Mouse (Mus musculus) midbrain, embryonic 16.5 days (tissue): Measurements from ENCODE around the gene Ephb2. TPM values are rescaled to one million over a fixed set of nuclear protein-coding genes. Genes with fewer than 3 reads are reported as not detected.

Experiments used
- ATAC-seq: fragments of 200-750 bp; cut with Nextera tagmentation; 2 replicates; pipeline ENCODE4 v1.8.0; 2017; ENCODE audit warnings: moderate TSS enrichment
- H3K27ac ChIP-seq: fragments of 300-500 bp; sonication (generic); 2 replicates; pipeline ENCODE4 v1.5.1; 2014; ENCODE audit warnings: mild to moderate bottlenecking, low read length, mixed read lengths
- H3K27me3 ChIP-seq: fragments of 300-500 bp; sonication (generic); 2 replicates; pipeline ENCODE4 v1.6.1; 2014; ENCODE audit warnings: low read depth, low read length, mixed read lengths; ENCODE audit not compliant: control insufficient read depth, insufficient read depth
- H3K36me3 ChIP-seq: fragments of 300-500 bp; sonication (generic); 2 replicates; pipeline ENCODE4 v1.6.1; 2014; ENCODE audit warnings: mild to moderate bottlenecking, low read length, moderate library complexity, mixed read lengths; ENCODE audit not compliant: control insufficient read depth, insufficient read depth
- H3K4me1 ChIP-seq: fragments of 300-500 bp; sonication (generic); 2 replicates; pipeline ENCODE4 v1.6.1; 2014; ENCODE audit warnings: mild to moderate bottlenecking, low read length, mixed read lengths; ENCODE audit not compliant: control insufficient read depth, insufficient read depth
- H3K4me2 ChIP-seq: fragments of 300-500 bp; sonication (generic); 2 replicates; pipeline ENCODE4 v1.6.1; 2014; ENCODE audit warnings: mild to moderate bottlenecking, low read length, mixed read lengths
- H3K4me3 ChIP-seq: fragments of 300-500 bp; sonication (generic); 2 replicates; pipeline ENCODE4 v1.5.1; 2014; ENCODE audit warnings: low read depth, mild to moderate bottlenecking, low read length, moderate library complexity, mixed read lengths
- H3K9ac ChIP-seq: fragments of 300-500 bp; sonication (generic); 2 replicates; pipeline ENCODE4 v1.6.1; 2014; ENCODE audit warnings: low read depth, low read length, mixed read lengths
- H3K9me3 ChIP-seq: fragments of 300-500 bp; sonication (generic); replicated peaks from 2 replicates; pipeline ENCODE4 v1.6.1; 2014; ENCODE audit warnings: mild to moderate bottlenecking, low read length, mixed read lengths; ENCODE audit not compliant: control insufficient read depth, poor library complexity, severe bottlenecking
- WGBS: fragments of 180-500 bp; shearing (Covaris S2); extraction: QIAGEN DNeasy Blood & Tissue Kit; methylation state at CpG from one replicate; pipeline ENCODE4 v1.1.7; 2014; 5-methylcytosine and 5-hydroxymethylcytosine counted together
- polyA plus RNA-seq: library from polyadenylated mRNA; unstranded; fragments of >200 nt; fragmentation: Nextera tagmentation; extraction: Ambion mirVana; gene quantifications from 2 replicates; pipeline ENCODE4 v1.2.1, GENCODE M21; 2015

Ephb2 gene
- polyA plus RNA-seq, 1 experiment from 2014 or later: 13.1 TPM

- Histone ChIP-seq H3K4me2 (peak overlapping the region; percentile 97), H3K9ac (peak overlapping the region; percentile 95), H3K27me3 (no peaks in the 10 kb centered on the region), H3K9me3 (no peaks in the 10 kb centered on the region), H3K4me1 (peaks cover 66% of the 10 kb centered on the region), H3K4me3 (peak overlapping the region; percentile 86), H3K36me3 (no peaks in the 10 kb centered on the region), H3K27ac (no peak overlapping the region)
- ATAC-seq: no peak
- 32% methylated on average over 21 of the region's 21 CpGs for WGBS
Measured at GRCm38 (mm10) chr4:136833619-136834351, 2.0 kb downstream of the Ephb2 start.

- H3K4me3 ChIP-seq: no peak overlapping the region
- peak overlapping the region; percentile 97 for H3K4me2 ChIP-seq
- H3K9me3 ChIP-seq: no peaks in the 10 kb centered on the region
- no peaks in the 10 kb centered on the region for H3K27me3 ChIP-seq
- ATAC-seq: no peak
- H3K4me1 ChIP-seq: peaks cover 62% of the 10 kb centered on the region
- no peaks in the 10 kb centered on the region for H3K36me3 ChIP-seq
- 70% methylated on average over 16 of the region's 16 CpGs for WGBS
- no peak overlapping the region for H3K27ac ChIP-seq
- H3K9ac ChIP-seq: peak overlapping the region; percentile 95; the same call in 1 of the 2 replicates
Measured at GRCm38 (mm10) chr4:136832559-136833232, 3.1 kb downstream of the Ephb2 start.

- H3K4me3 ChIP-seq: no peak overlapping the region
- no peak overlapping the region; the same call in 1 of the 2 replicates for H3K9ac ChIP-seq
- H3K27me3 ChIP-seq: no peaks in the 10 kb centered on the region
- no peaks in the 10 kb centered on the region for H3K36me3 ChIP-seq
- ATAC-seq: no peak
- H3K4me1 ChIP-seq: peaks cover 60% of the 10 kb centered on the region
- H3K4me2 ChIP-seq: peak overlapping the region; percentile 12
- WGBS: 45% methylated on average over 9 of the region's 9 CpGs
- no peak overlapping the region for H3K27ac ChIP-seq
- H3K9me3 ChIP-seq: no peaks in the 10 kb centered on the region
Measured at GRCm38 (mm10) chr4:136830272-136830823, 5.4 kb downstream of the Ephb2 start.

- Histone ChIP-seq H3K9me3 (no peaks in the 10 kb centered on the region), H3K9ac (no peak overlapping the region; the same call in 1 of the 2 replicates), H3K27ac (no peak overlapping the region; the same call in 1 of the 2 replicates), H3K27me3 (no peaks in the 10 kb centered on the region), H3K4me2 (peak overlapping the region; percentile 12), H3K4me1 (peaks cover 65% of the 10 kb centered on the region), H3K4me3 (no peak overlapping the region), H3K36me3 (no peaks in the 10 kb centered on the region)
- no peak for ATAC-seq
- 14% methylated on average over 9 of the region's 9 CpGs for WGBS
Measured at GRCm38 (mm10) chr4:136829837-136830236, 6.0 kb downstream of the Ephb2 start.

DNA sequence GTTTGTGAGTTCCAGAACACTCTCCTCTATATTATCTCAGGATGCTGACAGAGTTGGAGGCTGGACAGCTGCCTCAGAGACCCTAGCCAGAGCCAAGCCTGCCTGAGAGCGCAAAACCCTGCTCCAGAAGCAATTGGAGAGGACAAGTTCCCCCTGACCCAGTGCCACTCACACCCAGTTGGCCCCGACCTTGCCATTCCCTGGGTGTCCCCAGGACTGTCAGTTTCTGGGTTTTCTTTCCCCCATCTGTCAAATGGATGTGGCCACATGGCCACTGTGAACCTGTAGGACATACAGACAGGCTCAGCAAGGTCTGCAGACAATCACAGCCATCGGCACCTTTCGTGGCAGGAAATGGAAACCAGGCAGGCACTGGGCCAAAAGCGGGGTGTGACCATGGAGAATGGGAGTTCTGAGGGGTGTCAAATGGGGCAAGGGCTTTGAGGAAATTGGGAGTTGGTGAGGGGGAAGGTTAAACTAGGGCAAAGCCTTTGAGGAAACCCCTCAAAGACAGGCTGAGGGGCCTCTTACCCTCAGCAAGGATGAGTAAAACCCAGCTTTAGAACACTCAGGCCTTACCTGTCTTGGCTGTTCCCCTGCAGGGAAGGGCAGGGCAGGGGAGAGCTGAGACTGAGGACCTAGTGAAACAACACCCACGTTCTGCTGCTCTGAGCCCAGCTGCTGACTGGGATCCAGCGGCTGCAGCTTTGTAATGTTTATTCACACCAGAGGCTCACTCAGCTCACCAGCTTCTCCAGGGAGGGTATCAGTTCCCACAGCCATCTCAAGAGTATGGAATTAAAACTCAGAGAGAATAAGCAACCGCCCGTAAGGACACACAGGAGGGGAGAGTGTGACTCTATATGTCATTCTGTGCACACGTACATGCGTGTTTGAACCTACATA is 6.9 kb downstream of the Ephb2 start:
- no peak for ATAC-seq
- 46% methylated on average over 11 of the region's 11 CpGs for WGBS

GRCm38 (mm10) chr4:136824935-136825552 is 10.7 kb downstream of the Ephb2 start:
- 23% methylated on average over 18 of the region's 18 CpGs for WGBS
- no peak overlapping the region; the same call in 1 of the 2 replicates for H3K27ac ChIP-seq

More for the DNA sequence above, 6.9 kb downstream of the Ephb2 start:
- Histone ChIP-seq H3K9me3 (no peaks in the 10 kb centered on the region), H3K9ac (no peak overlapping the region), H3K4me1 (peaks cover 61% of the 10 kb centered on the region), H3K27me3 (no peaks in the 10 kb centered on the region), H3K4me2 (no peak overlapping the region; the same call in 1 of the 2 replicates), H3K4me3 (no peak overlapping the region), H3K27ac (no peak overlapping the region), H3K36me3 (no peaks in the 10 kb centered on the region)

GRCm38 (mm10) chr4:136820069-136820522 is 15.7 kb downstream of the Ephb2 start:
- Histone ChIP-seq H3K4me1 (peaks cover 35% of the 10 kb centered on the region), H3K4me2 (no peak overlapping the region), H3K27ac (peak overlapping the region; percentile 65), H3K9ac (0 out of 2 replicates have a peak overlapping the region, but pooled peaks have one; percentile 28), H3K9me3 (no peaks in the 10 kb centered on the region), H3K27me3 (no peaks in the 10 kb centered on the region), H3K36me3 (no peaks in the 10 kb centered on the region), H3K4me3 (no peak overlapping the region)
- WGBS: 11% methylated on average over 9 of the region's 10 CpGs
- ATAC-seq: peak; percentile 19; the same call in 1 of the 2 replicates

More at GRCm38 (mm10) chr4:136824935-136825552, 10.7 kb downstream of the Ephb2 start:
- ATAC-seq: 0 out of 2 replicates have a peak, but pooled peaks have one; percentile 23
- Histone ChIP-seq H3K4me1 (peaks cover 51% of the 10 kb centered on the region), H3K27me3 (no peaks in the 10 kb centered on the region), H3K9ac (no peak overlapping the region), H3K36me3 (no peaks in the 10 kb centered on the region), H3K4me3 (no peak overlapping the region), H3K9me3 (no peaks in the 10 kb centered on the region), H3K4me2 (no peak overlapping the region)

- Histone ChIP-seq H3K9me3 (no peaks in the 10 kb centered on the region), H3K36me3 (no peaks in the 10 kb centered on the region), H3K4me3 (no peak overlapping the region), H3K4me1 (peaks cover 31% of the 10 kb centered on the region), H3K4me2 (no peak overlapping the region), H3K9ac (no peak overlapping the region), H3K27me3 (no peaks in the 10 kb centered on the region), H3K27ac (peak overlapping the region; percentile 23)
- ATAC-seq: peak; percentile 55
- 14% methylated on average over 7 of the region's 7 CpGs for WGBS
Measured at GRCm38 (mm10) chr4:136816701-136817100, 19.1 kb downstream of the Ephb2 start.
